Mouse (Mus musculus) stomach, postnatal 0 days (tissue): Measurements from ENCODE around the gene Nsun2. TPM values are rescaled to one million over a fixed set of nuclear protein-coding genes. Genes with fewer than 3 reads are reported as not detected.
"Not testable (repeated sequence)": the region's sequence is repeated elsewhere in the genome, so short reads cannot be mapped to it uniquely, and the experiment has no call there.

Experiments
- ATAC-seq: fragments of 200-750 bp; cut with Nextera tagmentation; 2 replicates; pipeline ENCODE4 v1.8.0; 2017; ENCODE audit not compliant: low FRiP score, low TSS enrichment
- DNase-seq: peaks from one replicate; pipeline ENCODE4 v3.0.0-alpha.2; 2016; ENCODE audit warnings: low spot score
- H3K27ac ChIP-seq: fragments of 300-500 bp; sonication (generic); replicated peaks from 2 replicates; pipeline ENCODE4 v1.5.1; 2014; ENCODE audit warnings: mild to moderate bottlenecking, control low read depth
- H3K27me3 ChIP-seq: fragments of 300-500 bp; sonication (generic); 2 replicates; pipeline ENCODE4 v1.6.1; 2014; ENCODE audit warnings: low read length; ENCODE audit not compliant: control insufficient read depth, insufficient read depth
- H3K36me3 ChIP-seq: fragments of 300-500 bp; sonication (generic); 2 replicates; pipeline ENCODE4 v1.6.1; 2014; ENCODE audit warnings: low read length, mixed read lengths; ENCODE audit not compliant: control insufficient read depth, insufficient read depth
- H3K4me1 ChIP-seq: fragments of 300-500 bp; sonication (generic); replicated peaks from 2 replicates; pipeline ENCODE4 v1.6.1; 2014; ENCODE audit warnings: antibody characterized with exemption; ENCODE audit not compliant: control insufficient read depth, insufficient read depth
- H3K4me2 ChIP-seq: fragments of 300-500 bp; sonication (generic); replicated peaks from 2 replicates; pipeline ENCODE4 v1.6.1; 2014; ENCODE audit warnings: low read depth, mild to moderate bottlenecking, control low read depth, moderate library complexity
- H3K4me3 ChIP-seq: fragments of 300-500 bp; sonication (generic); 2 replicates; pipeline ENCODE4 v1.5.1; 2014; ENCODE audit warnings: low read depth, low read length, control low read depth
- H3K9ac ChIP-seq: fragments of 300-500 bp; sonication (generic); 2 replicates; pipeline ENCODE4 v1.6.1; 2014; ENCODE audit warnings: mild to moderate bottlenecking, low read length, control low read depth, mixed read lengths
- H3K9me3 ChIP-seq: fragments of 300-500 bp; sonication (generic); 2 replicates; pipeline ENCODE4 v1.6.1; 2016; ENCODE audit warnings: low read length; ENCODE audit not compliant: control insufficient read depth
- CTCF ChIP-seq: IDR thresholded peaks from 2 replicates; pipeline ENCODE4 v1.5.1; 2016; ENCODE audit warnings: antibody characterized with exemption, low read depth, mild to moderate bottlenecking, moderate library complexity
- EP300 ChIP-seq: optimal IDR thresholded peaks from 2 replicates; pipeline ENCODE3; 2016; ENCODE audit warnings: antibody characterized with exemption
- WGBS: fragments of 180-500 bp; shearing (Covaris S2); extraction: QIAGEN DNeasy Blood & Tissue Kit; methylation state at CpG from one replicate; pipeline ENCODE4 v1.1.7; 2014; 5-methylcytosine and 5-hydroxymethylcytosine counted together
- polyA plus RNA-seq: library from polyadenylated mRNA; unstranded; fragments of >200 nt; fragmentation: Nextera tagmentation; extraction: Ambion mirVana; gene quantifications from 2 replicates; pipeline ENCODE4 v1.2.1, GENCODE M21; 2015

Gene Nsun2
- polyA plus RNA-seq, 1 experiment from 2014 or later: 68.6 TPM

- TF ChIP-seq EP300: no peak
- TF ChIP-seq CTCF: no peak
- Histone ChIP-seq H3K36me3 (peaks cover 49% of the 10 kb centered on the region), H3K27me3 (no peaks in the 10 kb centered on the region), H3K9ac (no peak overlapping the region), H3K9me3 (no peaks in the 10 kb centered on the region), H3K4me1 (no peaks in the 10 kb centered on the region), H3K4me3 (no peak overlapping the region), H3K27ac (no peak overlapping the region), H3K4me2 (no peak overlapping the region)
- no peak for DNase-seq
- ATAC-seq: no peak; the same call in 1 of the 2 replicates
- 68% methylated on average over 8 of the region's 8 CpGs for WGBS
Measured at GRCm38 (mm10) chr13:69630576-69630975, 97.0 kb downstream of the Nsun2 start.

GRCm38 (mm10) chr13:69631111-69631510 is 97.6 kb downstream of the Nsun2 start:
- H3K9ac ChIP-seq: no peak overlapping the region
- no peak for ATAC-seq
- no peaks in the 10 kb centered on the region for H3K4me1 ChIP-seq
- H3K36me3 ChIP-seq: peaks cover 49% of the 10 kb centered on the region
- no peak overlapping the region for H3K27ac ChIP-seq
- no peak overlapping the region for H3K4me3 ChIP-seq
- no peaks in the 10 kb centered on the region for H3K27me3 ChIP-seq
- no peak for TF ChIP-seq CTCF
- H3K4me2 ChIP-seq: no peak overlapping the region
- whole genome bisulfite sequencing: 93% methylated on average over 3 of the region's 3 CpGs
- no peak for DNase-seq
- no peaks in the 10 kb centered on the region for H3K9me3 ChIP-seq

GRCm38 (mm10) chr13:69631659-69632058 is 98.1 kb downstream of the Nsun2 start:
- H3K9ac ChIP-seq: no peak overlapping the region
- H3K4me2 ChIP-seq: no peak overlapping the region
- ATAC-seq: no peak
- H3K36me3 ChIP-seq: peaks cover 48% of the 10 kb centered on the region
- H3K9me3 ChIP-seq: no peaks in the 10 kb centered on the region
- no peaks in the 10 kb centered on the region for H3K27me3 ChIP-seq
- TF ChIP-seq EP300 (no peak), CTCF (no peak)
- no peak overlapping the region for H3K27ac ChIP-seq
- H3K4me3 ChIP-seq: no peak overlapping the region
- 88% methylated on average over 4 of the region's 4 CpGs for WGBS
- H3K4me1 ChIP-seq: no peaks in the 10 kb centered on the region
- no peak for DNase-seq

GRCm38 (mm10) chr13:69633551-69633950 is 100.0 kb downstream of the Nsun2 start:
- H3K4me1 ChIP-seq: no peaks in the 10 kb centered on the region
- no peaks in the 10 kb centered on the region for H3K27me3 ChIP-seq
- no peak overlapping the region for H3K4me2 ChIP-seq
- ATAC-seq: no peak
- TF ChIP-seq EP300 (no peak), CTCF (no peak)
- H3K36me3 ChIP-seq: peaks cover 37% of the 10 kb centered on the region
- H3K4me3 ChIP-seq: no peak overlapping the region
- no peak overlapping the region for H3K9ac ChIP-seq
- 91% methylated on average over 9 of the region's 9 CpGs for WGBS
- DNase-seq: no peak
- H3K27ac ChIP-seq: no peak overlapping the region
- no peaks in the 10 kb centered on the region for H3K9me3 ChIP-seq

GRCm38 (mm10) chr13:69633988-69634387 is 100.4 kb downstream of the Nsun2 start:
- WGBS: 85% methylated on average over 2 of the region's 2 CpGs
- H3K4me3 ChIP-seq: no peak overlapping the region
- TF ChIP-seq CTCF: no peak
- no peak for TF ChIP-seq EP300
- DNase-seq: no peak
- no peak for ATAC-seq
- H3K9me3 ChIP-seq: no peaks in the 10 kb centered on the region
- H3K4me2 ChIP-seq: no peak overlapping the region
- peaks cover 37% of the 10 kb centered on the region for H3K36me3 ChIP-seq
- H3K4me1 ChIP-seq: no peaks in the 10 kb centered on the region
- H3K27me3 ChIP-seq: no peaks in the 10 kb centered on the region
- H3K9ac ChIP-seq: no peak overlapping the region
- no peak overlapping the region for H3K27ac ChIP-seq

GRCm38 (mm10) chr13:69635836-69636235 is 102.3 kb downstream of the Nsun2 start:
- peaks cover 27% of the 10 kb centered on the region for H3K36me3 ChIP-seq
- H3K9ac ChIP-seq, ATAC-seq, H3K9me3 ChIP-seq, H3K27me3 ChIP-seq, H3K4me3 ChIP-seq, DNase-seq, H3K27ac ChIP-seq, H3K4me2 ChIP-seq, H3K4me1 ChIP-seq: not testable (repeated sequence)
- WGBS: 96% methylated on average over 7 of the region's 7 CpGs
